Mouse (Mus musculus): ENCODE measurements around the gene Clasp2. TPM values are rescaled to one million over a fixed set of nuclear protein-coding genes. Genes with fewer than 3 reads are reported as not detected.

Gene Clasp2
- total RNA-seq (2023), result 10 to 100 TPM; 55.1 to 60.4 TPM

GRCm38 (mm10) chr9:113741108-113741636, at the start of gene Clasp2:
Gene Clasp2, plus strand, starts transcription at chr9:113741473.

GRCm38 (mm10) chr9:113707481-113708360, 33.6 kb upstream of the Clasp2 start, which contains the start of gene Pdcd6ip:
Gene Pdcd6ip, minus strand, starts transcription at chr9:113708259.

GRCm38 (mm10) chr9:113930534-113931374, 189.5 kb downstream of the Clasp2 start, which contains the start of gene Ubp1:
Gene Ubp1, plus strand, starts transcription at chr9:113930934.

Other genes with a start within 250 kb of the Clasp2 start
- gene Pdcd6ip, start 33.2 kb upstream of the Clasp2 start, total RNA-seq (2023), result 100 to 1,000 TPM; 129 to 137 TPM
- gene Ubp1, start 189.5 kb downstream of the Clasp2 start, total RNA-seq (2023), result 100 to 1,000 TPM; 157 to 158 TPM